Comparison of ENCODE assay signal across 16 mouse cellular contexts in genomic region chr10:24479148-24479547, GRCm38 (mm10).
DNase-seq lines count a peak whose midpoint lies in the region; ATAC-seq and TF ChIP-seq lines count a peak whose summit lies in the region.
"Had no signal": no experiment of that assay in that cellular context is flagged by ENCODE, and none has a peak within 500 bp of the region (broad histone marks: within the 10 kb centered on the region; RNA-seq: fewer than 3 reads in every experiment).

No protein-coding gene starts in this region.

- ATAC-seq in heart, postnatal 0 days (ENCODE audit: insufficient read depth, low read depth) = peak; percentile 93
- ATAC-seq: activated CD4-positive, CD25-positive, alpha-beta regulatory T cell, adult 4 months; midbrain, embryonic 16.5 days had no signal

- peak overlapping the region; percentile 65 for H3K27ac ChIP-seq in heart, adult 2 months
- H3K27ac ChIP-seq in heart, postnatal 0 days (ENCODE audit: low read depth) = peak overlapping the region; percentile 86
- H3K27ac ChIP-seq: forebrain, embryonic 12.5 days; layer of hippocampus, adult 2 months; lung, embryonic 15.5 days; neural tube, embryonic 13.5 days had no signal

- no peak for TF ChIP-seq POLR2A in heart, adult 2 months (IDR thresholded peaks at IDR 0.05; ENCODE audit: insufficient read depth, low read depth, low read length)

- DNase-seq in right cerebral cortex, adult 18-20 months = peak; percentile 16
- no peak for DNase-seq in right cerebral cortex, postnatal 4 days
- DNase-seq in heart, adult 2 months = peak; percentile 25 to 51
- DNase-seq in heart, postnatal 0 days (ENCODE audit: low spot score) = peak; percentile 94
- peak; percentile 38 for DNase-seq in telencephalon, adult 2 months (ENCODE audit: low read depth, low spot score)
- no peak for DNase-seq in left cerebral cortex, postnatal 10 days (ENCODE audit: extremely low spot score in 1 of 2, low spot score in 2 of 2)
- DNase-seq in c-Kit-positive CD71-positive TER-119-positive erythroid progenitor cells, embryonic 14.5 days (ENCODE audit: low spot score) = no peak
- DNase-seq: cerebellum, adult 9-11 months; kidney, adult 8-10 months; left cerebral cortex, postnatal 4 days had no signal

- 19% methylated on average over 11 of the region's 11 CpGs for WGBS in heart, adult 2 months
- WGBS in heart, postnatal 0 days = 9% methylated on average over 11 of the region's 11 CpGs

- TF ChIP-seq EP300 in heart, adult 2 months (IDR thresholded peaks at IDR 0.05; ENCODE audit: insufficient read depth, low read depth, low read length) = no peak
- TF ChIP-seq EP300 in heart, postnatal 0 days (IDR thresholded peaks at IDR 0.05; ENCODE audit: low read depth) = peak; percentile 97

- no peaks in the 10 kb centered on the region for H3K79me2 ChIP-seq in heart, adult 2 months (replicated peaks; ENCODE audit: control insufficient read depth, insufficient read depth, low read length)

- TF ChIP-seq CTCF in heart, adult 2 months (IDR thresholded peaks at IDR 0.05) = no peak
- TF ChIP-seq CTCF in heart, postnatal 0 days (IDR thresholded peaks at IDR 0.05; ENCODE audit: low read depth) = no peak

- no peak overlapping the region for H3K9ac ChIP-seq in heart, adult 2 months (ENCODE audit: low read depth, low read length)
- no peak overlapping the region for H3K9ac ChIP-seq in heart, postnatal 0 days (replicated peaks; ENCODE audit: low read depth, low read length)
- H3K9ac ChIP-seq: forebrain, embryonic 12.5 days; lung, embryonic 15.5 days; neural tube, embryonic 13.5 days had no signal

- H3K4me1 ChIP-seq in heart, adult 2 months (ENCODE audit: control insufficient read depth, insufficient read depth, low read length) = peaks cover 4% of the 10 kb centered on the region; the same call in 1 of the 2 replicates
- H3K4me1 ChIP-seq in heart, postnatal 0 days (ENCODE audit: control insufficient read depth, insufficient read depth) = peaks cover 19% of the 10 kb centered on the region
- H3K4me1 ChIP-seq: forebrain, embryonic 12.5 days had no signal

- peak overlapping the region; percentile 28 for H3K4me2 ChIP-seq in heart, postnatal 0 days (ENCODE audit: low read depth, low read length)
- H3K4me2 ChIP-seq: forebrain, embryonic 12.5 days; lung, embryonic 15.5 days; neural tube, embryonic 13.5 days had no signal

- H3K4me3 ChIP-seq in heart, adult 2 months = no peak overlapping the region; the same call in 1 of the 2 replicates
- no peak overlapping the region for H3K4me3 ChIP-seq in heart, postnatal 0 days (ENCODE audit: low read depth, low read length)
- H3K4me3 ChIP-seq: forebrain, embryonic 12.5 days; layer of hippocampus, adult 2 months; lung, embryonic 15.5 days; neural tube, embryonic 13.5 days had no signal

- no peaks in the 10 kb centered on the region for H3K27me3 ChIP-seq in heart, adult 2 months (ENCODE audit: control insufficient read depth, insufficient read depth, low read length)
- H3K27me3 ChIP-seq in heart, postnatal 0 days (ENCODE audit: control insufficient read depth, insufficient read depth, low read length) = no peaks in the 10 kb centered on the region
- H3K27me3 ChIP-seq: forebrain, embryonic 12.5 days; lung, embryonic 15.5 days had no signal

- no peaks in the 10 kb centered on the region for H3K36me3 ChIP-seq in heart, adult 2 months (ENCODE audit: control insufficient read depth, insufficient read depth, low read length)
- no peaks in the 10 kb centered on the region for H3K36me3 ChIP-seq in heart, postnatal 0 days (replicated peaks; ENCODE audit: control insufficient read depth, insufficient read depth, low read length)
- H3K36me3 ChIP-seq: forebrain, embryonic 12.5 days; lung, embryonic 15.5 days; neural tube, embryonic 13.5 days had no signal

- intact Hi-C loops in heart, adult 2 months (cut with DNase I) = no loop called here
- intact Hi-C loops in left cerebral cortex, postnatal 10 days (cut with DNase I) = no loop called here

- no peaks in the 10 kb centered on the region for H3K9me3 ChIP-seq in heart, postnatal 0 days (replicated peaks; ENCODE audit: control insufficient read depth, low read length)
- H3K9me3 ChIP-seq: forebrain, embryonic 12.5 days; lung, embryonic 15.5 days; neural tube, embryonic 13.5 days had no signal

Comparison
In these comparisons a context has a peak if more than half of its experiments do, and no peak if none do; other contexts are left out.
1. DNase-seq: peak in right cerebral cortex, adult 18-20 months (single experiment), heart, adult 2 months (2 of 2), heart, postnatal 0 days (single experiment) and telencephalon, adult 2 months (single experiment); none in right cerebral cortex, postnatal 4 days (single experiment), left cerebral cortex, postnatal 10 days (0 of 2) and c-Kit-positive CD71-positive TER-119-positive erythroid progenitor cells, embryonic 14.5 days (single experiment).